Mouse (Mus musculus): ENCODE measurements around the gene Ncoa4.

DNA sequence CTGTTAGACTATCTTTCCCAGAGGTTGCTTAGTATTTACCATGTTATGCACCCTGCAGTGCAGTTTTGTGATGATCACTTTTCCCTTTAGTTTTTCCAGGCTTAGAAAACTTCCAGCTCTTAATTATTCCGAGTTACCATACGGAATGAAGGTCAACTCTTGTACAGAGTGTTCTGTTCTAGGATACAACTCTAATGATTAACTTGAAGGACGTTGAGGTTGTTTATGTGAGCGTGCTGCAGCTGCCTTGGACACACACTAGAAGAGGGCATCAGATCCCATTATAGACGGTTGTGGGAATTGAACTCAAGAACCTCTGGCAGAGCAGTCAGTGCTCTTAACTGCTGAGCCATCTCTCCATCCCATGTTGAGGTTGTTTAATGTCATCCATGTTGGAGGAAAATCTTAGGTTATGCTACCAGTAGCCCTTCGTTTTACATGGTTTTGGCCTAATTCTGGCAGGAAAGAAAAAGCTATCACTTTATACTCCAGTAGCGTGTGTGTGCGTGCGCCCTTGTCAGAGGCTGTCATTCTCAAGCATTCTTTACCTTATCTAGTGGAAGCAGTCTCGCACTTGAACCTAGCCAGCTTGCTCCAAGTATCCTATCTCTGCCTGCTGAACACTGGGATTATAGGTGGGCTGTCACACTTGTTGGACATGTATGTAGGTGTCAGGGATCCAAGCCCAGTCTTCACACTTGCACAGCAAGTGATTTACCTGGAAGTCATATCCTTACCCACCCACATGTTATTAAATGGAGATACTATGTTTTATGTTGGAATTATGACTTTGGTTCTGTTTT, 19.9 kb downstream of the Ncoa4 start:
- peak; percentile 49; the same call in 1 of the 2 replicates for TF ChIP-seq POLR2AphosphoS2 (IDR thresholded peaks at IDR 0.05; ENCODE audit: low read length)
- no peak for TF ChIP-seq CTCF (IDR thresholded peaks at IDR 0.05 in 2 of 3, conservative IDR thresholded peaks at IDR 0.05 in 1 of 3; ENCODE audit: control insufficient read depth in 1 of 3, insufficient read depth in 1 of 3, low read depth in 2 of 3, low read length in 3 of 3, poor library complexity in 1 of 3, severe bottlenecking in 1 of 3)
- peak in 1 of 2 experiments; percentile 47; a peak in 2 of 4 replicates for TF ChIP-seq POLR2A (IDR thresholded peaks at IDR 0.05; ENCODE audit: control insufficient read depth in 1 of 2, insufficient read depth in 1 of 2, low read depth in 1 of 2, low read length in 2 of 2, poor library complexity in 1 of 2)

Measured in MEL (cell line).